21 mouse cellular contexts compared by ENCODE assay signal in genomic region chr17:88861128-88861527, GRCm38 (mm10).
DNase-seq lines count a peak whose midpoint lies in the region; ATAC-seq and TF ChIP-seq lines count a peak whose summit lies in the region.
"Had no signal": no experiment of that assay in that cellular context is flagged by ENCODE, and none has a peak within 500 bp of the region (broad histone marks: within the 10 kb centered on the region; RNA-seq: fewer than 3 reads in every experiment).

No protein-coding gene starts in this region.

- H3K4me3 ChIP-seq in kidney, embryonic 14.5 days (ENCODE audit: low read length): no peak overlapping the region
- H3K4me3 ChIP-seq in lung, embryonic 14.5 days (ENCODE audit: low read depth, low read length): no peak overlapping the region
- no peak overlapping the region for H3K4me3 ChIP-seq in lung, postnatal 0 days (ENCODE audit: low read depth, low read length)
- H3K4me3 ChIP-seq: embryonic facial prominence, embryonic 12.5 days; embryonic facial prominence, embryonic 15.5 days; gastrocnemius, adult 2 months; heart, embryonic 13.5 days had no signal

- DNase-seq in kidney, adult 11 months: no peak
- peak; percentile 29 for DNase-seq in kidney, postnatal 10 days
- DNase-seq in kidney, adult 8-10 months: no peak
- peak; percentile 62 for DNase-seq in lung, embryonic 14.5 days
- DNase-seq in lung, postnatal 0 days (ENCODE audit: low spot score): no peak
- DNase-seq: adrenal gland, adult 2 months; adrenal gland, postnatal 14 days; cerebellum, adult 11 months; forebrain, postnatal 0 days; gastrocnemius, adult 2 months; gastrocnemius, postnatal 14 days; heart, adult 18-20 months; heart, postnatal 14 days; heart, postnatal 4 days had no signal

- H3K36me3 ChIP-seq in kidney, embryonic 14.5 days (ENCODE audit: control insufficient read depth, insufficient read depth, low read length): no peaks in the 10 kb centered on the region
- no peaks in the 10 kb centered on the region for H3K36me3 ChIP-seq in lung, embryonic 14.5 days (ENCODE audit: insufficient read depth)
- H3K36me3 ChIP-seq in lung, postnatal 0 days (ENCODE audit: insufficient read depth, low read length): no peaks in the 10 kb centered on the region
- H3K36me3 ChIP-seq: embryonic facial prominence, embryonic 12.5 days; embryonic facial prominence, embryonic 15.5 days; heart, embryonic 13.5 days had no signal

- 0 out of 2 replicates have a peak, but pooled peaks cover 2% of the 10 kb centered on the region for H3K4me1 ChIP-seq in kidney, embryonic 14.5 days (ENCODE audit: control insufficient read depth, insufficient read depth, low read length)
- no peaks in the 10 kb centered on the region for H3K4me1 ChIP-seq in lung, embryonic 14.5 days (ENCODE audit: insufficient read depth)
- H3K4me1 ChIP-seq in lung, postnatal 0 days (ENCODE audit: insufficient read depth, low read depth, low read length): no peaks in the 10 kb centered on the region
- H3K4me1 ChIP-seq: embryonic facial prominence, embryonic 12.5 days had no signal

- WGBS in kidney, embryonic 14.5 days: 63% methylated on average over 2 of the region's 2 CpGs
- WGBS in lung, embryonic 14.5 days: 55% methylated on average over 2 of the region's 2 CpGs
- WGBS in lung, postnatal 0 days: 69% methylated on average over 2 of the region's 2 CpGs

- ATAC-seq in kidney, embryonic 14.5 days (ENCODE audit: low FRiP score, low TSS enrichment): no peak
- no peak for ATAC-seq in lung, embryonic 14.5 days (ENCODE audit: insufficient read depth)
- no peak for ATAC-seq in lung, postnatal 0 days
- ATAC-seq: CD4-positive, CD25-positive, alpha-beta regulatory T cell, adult 4 months; forebrain, embryonic 14.5 days; forebrain, postnatal 0 days had no signal

- no peaks in the 10 kb centered on the region for H3K9me3 ChIP-seq in kidney, embryonic 14.5 days (ENCODE audit: control insufficient read depth, low read length)
- no peaks in the 10 kb centered on the region for H3K9me3 ChIP-seq in lung, embryonic 14.5 days (ENCODE audit: low read depth, low read length)
- H3K9me3 ChIP-seq in lung, postnatal 0 days (ENCODE audit: low read length): no peaks in the 10 kb centered on the region
- H3K9me3 ChIP-seq: embryonic facial prominence, embryonic 12.5 days; embryonic facial prominence, embryonic 15.5 days; heart, embryonic 13.5 days had no signal

- TF ChIP-seq EP300 in lung, postnatal 0 days (IDR thresholded peaks at IDR 0.05): no peak

- no peaks in the 10 kb centered on the region for H3K27me3 ChIP-seq in kidney, embryonic 14.5 days (ENCODE audit: control insufficient read depth, insufficient read depth, low read length)
- no peaks in the 10 kb centered on the region for H3K27me3 ChIP-seq in lung, embryonic 14.5 days (ENCODE audit: insufficient read depth, low read length)
- no peaks in the 10 kb centered on the region for H3K27me3 ChIP-seq in lung, postnatal 0 days (replicated peaks; ENCODE audit: insufficient read depth, low read length)
- H3K27me3 ChIP-seq: embryonic facial prominence, embryonic 12.5 days; embryonic facial prominence, embryonic 15.5 days; heart, embryonic 13.5 days had no signal

- no peak overlapping the region for H3K9ac ChIP-seq in kidney, embryonic 14.5 days (ENCODE audit: low read depth, low read length)
- H3K9ac ChIP-seq in lung, embryonic 14.5 days: no peak overlapping the region
- H3K9ac ChIP-seq in lung, postnatal 0 days (replicated peaks; ENCODE audit: low read depth): no peak overlapping the region
- H3K9ac ChIP-seq: embryonic facial prominence, embryonic 12.5 days; embryonic facial prominence, embryonic 15.5 days; forebrain, postnatal 0 days; heart, embryonic 13.5 days; hindbrain, embryonic 14.5 days had no signal

- H3K4me2 ChIP-seq in kidney, embryonic 14.5 days (replicated peaks; ENCODE audit: low read depth, low read length): no peak overlapping the region
- no peak overlapping the region for H3K4me2 ChIP-seq in lung, embryonic 14.5 days
- H3K4me2 ChIP-seq in lung, postnatal 0 days (replicated peaks; ENCODE audit: low read depth, low read length): no peak overlapping the region
- H3K4me2 ChIP-seq: embryonic facial prominence, embryonic 12.5 days; embryonic facial prominence, embryonic 15.5 days; heart, embryonic 13.5 days; hindbrain, embryonic 14.5 days had no signal

- H3K27ac ChIP-seq in kidney, embryonic 14.5 days (ENCODE audit: low read depth, low read length): peak overlapping the region; percentile 52; the same call in 1 of the 2 replicates
- H3K27ac ChIP-seq in lung, embryonic 14.5 days (ENCODE audit: low read depth): no peak overlapping the region
- H3K27ac ChIP-seq in lung, postnatal 0 days (ENCODE audit: low read length): no peak overlapping the region
- H3K27ac ChIP-seq: embryonic facial prominence, embryonic 12.5 days; embryonic facial prominence, embryonic 15.5 days; gastrocnemius, adult 2 months; heart, embryonic 13.5 days; hindbrain, embryonic 14.5 days had no signal

- no peak for TF ChIP-seq CTCF in lung, embryonic 14.5 days (IDR thresholded peaks at IDR 0.05; ENCODE audit: low read depth)
- TF ChIP-seq CTCF in lung, postnatal 0 days (IDR thresholded peaks at IDR 0.05): no peak

Comparison
In these comparisons a context has a peak if more than half of its experiments do, and no peak if none do; other contexts are left out.
1. DNase-seq: peak in kidney, postnatal 10 days (single experiment) and lung, embryonic 14.5 days (single experiment); none in kidney, adult 11 months (single experiment), kidney, adult 8-10 months (0 of 2) and lung, postnatal 0 days (single experiment).